Mouse (Mus musculus) kidney, postnatal 25 days (tissue): Measurements from ENCODE around the gene Nrn1.
A peak's percentile ranks its signal among the peaks of the same experiment; 100 is the strongest.

Experiments
- DNase-seq, 2 experiments: peaks; one replicate each; pipeline ENCODE4 v3.0.0; 2021; ENCODE audit warnings: mixed read lengths in 2 of 2

The Nrn1 gene

GRCm38 (mm10) chr13:36724533-36725470 lies 10.1 kb downstream of the Nrn1 start:
- DNase-seq = no peak

- DNase-seq = no peak
These were observed 11.1 kb downstream of the Nrn1 start for GRCm38 (mm10) chr13:36723726-36724300.

GRCm38 (mm10) chr13:36722309-36722708 lies 12.6 kb downstream of the Nrn1 start:
- DNase-seq = no peak

GRCm38 (mm10) chr13:36720297-36721017 lies 14.5 kb downstream of the Nrn1 start:
- DNase-seq = no peak

- no peak for DNase-seq
These were observed 17.6 kb downstream of the Nrn1 start for GRCm38 (mm10) chr13:36717376-36717775.

GRCm38 (mm10) chr13:36716708-36717107 lies 18.2 kb downstream of the Nrn1 start:
- DNase-seq = no peak

- DNase-seq = no peak
These were observed 20.8 kb downstream of the Nrn1 start for GRCm38 (mm10) chr13:36714101-36714500.

GRCm38 (mm10) chr13:36707088-36707690 lies 27.7 kb downstream of the Nrn1 start:
- DNase-seq = no peak

- peak; percentile 6 to 46 for DNase-seq
These were observed 38.6 kb downstream of the Nrn1 start for GRCm38 (mm10) chr13:36696351-36696771.

GRCm38 (mm10) chr13:36695516-36696201 lies 39.3 kb downstream of the Nrn1 start:
- peak; percentile 11 to 61 for DNase-seq

- DNase-seq = no peak
These were observed 51.4 kb downstream of the Nrn1 start for GRCm38 (mm10) chr13:36683581-36683980.

- no peak for DNase-seq
These were observed 54.1 kb downstream of the Nrn1 start for GRCm38 (mm10) chr13:36680690-36681355.

- DNase-seq = no peak
These were observed 55.6 kb downstream of the Nrn1 start for GRCm38 (mm10) chr13:36679345-36679744.
